Mouse (Mus musculus) brain, adult 10 weeks (tissue): Measurements from ENCODE around the gene Olfr1045. TPM values are rescaled to one million over a fixed set of nuclear protein-coding genes. Genes with fewer than 3 reads are reported as not detected.

Source experiments
- polyA plus RNA-seq: library from polyadenylated mRNA; stranded (reverse); fragments of 350-450 nt; fragmentation: Illumina TruSeq; extraction: RNeasy Lipid Tissue Mini Kit (QIAGEN cat#74804); gene quantifications from one replicate; pipeline ENCODE4 v1.2.3, GENCODE M21; 2015; ENCODE audit warnings: low read depth, low replicate concordance

Gene Olfr1045
- polyA plus RNA-seq: not detected

GRCm38 (mm10) chr2:86202909-86203308 is at the start of gene Olfr1045:
Gene Olfr1045 (minus strand): TSS chr2:86203009.

GRCm38 (mm10) chr2:86240189-86240588 is 37.4 kb upstream of the Olfr1045 start, which contains the start of gene Olfr1048:
Gene Olfr1048 (minus strand): TSS chr2:86240289.

GRCm38 (mm10) chr2:86231301-86231700 is 28.5 kb upstream of the Olfr1045 start, which contains the start of gene Olfr1047:
Gene Olfr1047 (minus strand): TSS chr2:86231401.

GRCm38 (mm10) chr2:86219214-86219613 is 16.4 kb upstream of the Olfr1045 start, which contains the start of gene Olfr1046:
Gene Olfr1046 (minus strand): TSS chr2:86219314.

GRCm38 (mm10) chr2:86185583-86185982 is 17.2 kb downstream of the Olfr1045 start, which contains the start of gene Olfr52:
Gene Olfr52 (minus strand): TSS chr2:86185683.

GRCm38 (mm10) chr2:86177720-86178119 is 25.1 kb downstream of the Olfr1045 start, which contains the start of gene Olfr1044:
Gene Olfr1044 (minus strand): TSS chr2:86177820.

GRCm38 (mm10) chr2:86167422-86167821 is 35.4 kb downstream of the Olfr1045 start, which contains the start of gene Olfr1043:
Gene Olfr1043 (minus strand): TSS chr2:86167522.

GRCm38 (mm10) chr2:86161738-86162137 is 41.1 kb downstream of the Olfr1045 start, which contains the start of gene Olfr1042:
Gene Olfr1042 (minus strand): TSS chr2:86161838.

GRCm38 (mm10) chr2:86146632-86147031 is 56.2 kb downstream of the Olfr1045 start, which contains the start of gene Olfr1040:
Gene Olfr1040 (minus strand): TSS chr2:86146732.

Other genes with a start within 250 kb of the Olfr1045 start
- gene Olfr1029, start 229.1 kb downstream of the Olfr1045 start, polyA plus RNA-seq: not detected
- gene Olfr1030, start 223.7 kb downstream of the Olfr1045 start, polyA plus RNA-seq: not detected
- gene Olfr1031, start 212.7 kb downstream of the Olfr1045 start, polyA plus RNA-seq: not detected
- gene Olfr1032, start 197.5 kb downstream of the Olfr1045 start, polyA plus RNA-seq: not detected
- 0.13 TPM for gene Olfr1033, start 182.4 kb downstream of the Olfr1045 start, polyA plus RNA-seq
- not detected for gene Olfr1034, start 157.1 kb downstream of the Olfr1045 start, polyA plus RNA-seq
- not detected for gene Olfr1036, start 129.0 kb downstream of the Olfr1045 start, polyA plus RNA-seq
- not detected for gene Olfr1037, start 115.6 kb downstream of the Olfr1045 start, polyA plus RNA-seq
- not detected for gene Olfr1039, start 67.1 kb downstream of the Olfr1045 start, polyA plus RNA-seq
- not detected for gene Olfr1040, start 56.3 kb downstream of the Olfr1045 start, polyA plus RNA-seq
- not detected for gene Olfr1042, start 41.2 kb downstream of the Olfr1045 start, polyA plus RNA-seq
- gene Olfr1043, start 35.5 kb downstream of the Olfr1045 start, polyA plus RNA-seq: not detected
- not detected for gene Olfr1044, start 25.2 kb downstream of the Olfr1045 start, polyA plus RNA-seq
- gene Olfr52, start 17.3 kb downstream of the Olfr1045 start, polyA plus RNA-seq: not detected
- not detected for gene Olfr1046, start 16.3 kb upstream of the Olfr1045 start, polyA plus RNA-seq
- gene Olfr1047, start 28.4 kb upstream of the Olfr1045 start, polyA plus RNA-seq: not detected
- gene Olfr1048, start 37.3 kb upstream of the Olfr1045 start, polyA plus RNA-seq: not detected
- gene Olfr1049, start 55.3 kb upstream of the Olfr1045 start, polyA plus RNA-seq: not detected
- not detected for gene Olfr1051, start 76.1 kb upstream of the Olfr1045 start, polyA plus RNA-seq
- not detected for gene Olfr1052, start 89.4 kb upstream of the Olfr1045 start, polyA plus RNA-seq
- gene Olfr1053, start 112.3 kb upstream of the Olfr1045 start, polyA plus RNA-seq: not detected
- not detected for gene Olfr1054, start 132.4 kb upstream of the Olfr1045 start, polyA plus RNA-seq
- gene Olfr1055, start 147.3 kb upstream of the Olfr1045 start, polyA plus RNA-seq: not detected
- gene Olfr1056, start 159.5 kb upstream of the Olfr1045 start, polyA plus RNA-seq: not detected
- not detected for gene Olfr1057, start 175.4 kb upstream of the Olfr1045 start, polyA plus RNA-seq
- gene Olfr1058, start 185.6 kb upstream of the Olfr1045 start, polyA plus RNA-seq: not detected
- gene Olfr1061, start 211.0 kb upstream of the Olfr1045 start, polyA plus RNA-seq: not detected
- not detected for gene Olfr1062, start 223.7 kb upstream of the Olfr1045 start, polyA plus RNA-seq
- gene Olfr1065, start 247.6 kb upstream of the Olfr1045 start, polyA plus RNA-seq: not detected